Mouse (Mus musculus): ENCODE data around the gene Serpinb8. TPM values are rescaled to one million over a fixed set of nuclear protein-coding genes. Genes with fewer than 3 reads are reported as not detected.

Gene Serpinb8
- polyA plus RNA-seq, 1 experiment from 2014 or later: 1.1 TPM

Other genes starting within 250 kb of the Serpinb8 start
- 0.25 TPM in 1 of 2 replicates, not detected in the other for gene Serpinb11, start 228.8 kb upstream of the Serpinb8 start, polyA plus RNA-seq (2014; fragmentation: Nextera tagmentation; extraction: Ambion mirVana)
- gene Serpinb7, start 190.4 kb upstream of the Serpinb8 start, polyA plus RNA-seq (2014; fragmentation: Nextera tagmentation; extraction: Ambion mirVana): not detected in 2 replicates
- 0.57 TPM in 1 of 2 replicates, not detected in the other for gene Serpinb2, start 78.6 kb upstream of the Serpinb8 start, polyA plus RNA-seq (2014; fragmentation: Nextera tagmentation; extraction: Ambion mirVana)